Mouse (Mus musculus): Measurements from ENCODE around the gene Sipa1.

DNA sequence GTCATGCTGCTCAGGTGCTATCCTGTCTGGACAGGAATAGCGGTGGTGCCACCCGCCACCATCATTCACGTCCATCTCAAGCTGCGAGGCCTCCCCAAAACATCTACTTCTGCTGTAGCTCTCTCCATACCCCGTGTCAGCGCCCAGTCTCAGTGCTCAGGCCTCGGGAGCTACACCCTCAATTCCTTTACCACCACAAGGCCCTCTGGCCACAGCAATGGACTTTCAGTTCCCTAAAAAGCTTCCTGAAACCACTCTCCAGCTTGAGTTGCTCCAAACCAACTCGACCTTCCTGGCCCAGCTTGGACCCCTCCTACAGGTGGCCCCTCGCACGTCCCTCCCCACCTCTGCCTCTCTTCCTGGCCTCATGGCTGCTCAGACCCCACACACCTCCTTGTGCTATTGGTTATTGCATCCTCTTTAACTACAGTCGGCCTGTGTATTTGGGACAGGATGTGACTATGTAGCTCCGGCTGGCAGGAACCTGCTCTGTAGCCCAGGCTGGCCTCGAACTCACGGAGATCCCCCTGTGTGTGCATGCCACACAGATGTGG lies 48.5 kb upstream of the Sipa1 start:
- TF ChIP-seq CTCF (IDR thresholded peaks at IDR 0.05; ENCODE audit: control insufficient read depth, insufficient read depth, insufficient replicate concordance, low read depth, low read length) (no peak), POLR2A (IDR thresholded peaks at IDR 0.05; ENCODE audit: control insufficient read depth, low read depth, low read length) (no peak)

Data from testis, adult 2 months (tissue).